Mouse (Mus musculus) v-Abl transformed pro-B cells (cell line): ENCODE data around the gene Mbnl1.

Experiments used
- in situ Hi-C, 2 experiments: fragments of 400-800 bp; cut with MboI; formaldehyde crosslinking; loops; one replicate each; pipeline ENCODE4 v1.15.1; 2025; ENCODE audit not compliant: unreplicated experiment in 2 of 2

Gene Mbnl1

DNA sequence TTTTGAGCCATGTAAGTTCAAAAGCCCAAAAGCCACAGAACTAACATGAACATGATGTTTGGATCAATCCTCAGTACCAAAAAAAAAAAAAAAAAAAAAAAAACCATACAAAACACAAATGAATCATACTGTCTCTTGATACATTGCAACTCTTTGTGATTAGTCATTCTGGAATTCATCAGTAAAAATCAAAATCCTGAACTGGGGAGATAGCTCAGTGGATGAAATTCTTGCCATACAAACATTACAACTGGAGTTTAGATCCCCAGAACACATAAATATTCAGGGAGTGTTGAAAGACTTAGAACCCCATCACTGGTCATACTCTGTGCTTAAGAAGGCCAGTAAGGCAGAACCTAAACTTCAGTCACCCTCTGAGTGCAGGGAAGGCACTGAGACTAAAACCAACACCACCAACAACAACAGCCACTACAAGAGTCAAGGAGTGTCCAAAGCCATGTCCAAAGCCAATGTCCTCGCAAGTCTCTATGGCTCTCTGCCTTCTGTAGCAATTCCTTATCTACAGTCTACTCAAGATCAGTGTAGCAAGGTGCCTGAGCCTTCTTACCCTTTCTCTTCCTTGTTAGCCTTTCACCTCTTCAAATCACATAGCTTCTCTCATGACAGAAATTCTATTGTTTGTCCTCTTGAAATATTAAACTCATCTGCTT, 160.3 kb downstream of the Mbnl1 start:
- in situ Hi-C loops: no loop called here

DNA sequence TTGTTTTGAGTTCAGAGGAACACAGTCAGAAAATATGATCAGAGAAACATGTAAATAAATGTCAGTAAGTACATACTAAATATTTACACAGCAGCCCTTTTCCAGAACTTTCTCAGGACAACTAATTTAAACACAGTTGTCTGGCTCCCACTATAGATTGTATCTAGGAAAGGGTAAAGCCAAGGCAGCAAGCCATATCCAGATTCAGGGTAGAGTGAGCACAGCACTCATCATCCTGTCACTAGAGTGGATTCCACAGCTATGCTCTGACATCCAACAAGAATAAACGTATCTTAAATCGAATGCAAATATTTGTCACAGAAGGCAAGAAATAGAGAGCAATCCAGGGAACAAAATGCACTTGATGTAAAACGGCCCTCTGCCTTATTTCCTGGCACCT, 165.9 kb downstream of the Mbnl1 start:
- in situ Hi-C loops: no loop called here

DNA sequence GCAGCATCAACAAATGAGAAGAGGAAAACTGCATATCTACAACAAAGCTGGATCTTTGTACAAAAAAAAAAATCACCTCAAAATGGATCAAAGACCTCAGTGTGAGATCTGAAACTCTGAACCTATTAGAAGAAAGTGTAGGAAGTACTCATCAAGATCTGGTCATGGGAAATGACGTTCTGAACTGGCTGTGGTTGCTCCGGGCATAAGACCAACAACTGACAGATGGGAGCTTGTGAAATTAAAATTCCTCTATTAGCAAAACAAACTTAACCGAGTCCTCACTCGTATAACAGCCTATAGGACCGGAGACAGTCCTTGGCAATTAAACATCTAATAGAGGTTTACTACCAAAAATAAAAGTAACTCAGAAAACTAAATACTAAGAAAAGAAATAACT, 166.5 kb downstream of the Mbnl1 start:
- in situ Hi-C loops: no loop called here

DNA sequence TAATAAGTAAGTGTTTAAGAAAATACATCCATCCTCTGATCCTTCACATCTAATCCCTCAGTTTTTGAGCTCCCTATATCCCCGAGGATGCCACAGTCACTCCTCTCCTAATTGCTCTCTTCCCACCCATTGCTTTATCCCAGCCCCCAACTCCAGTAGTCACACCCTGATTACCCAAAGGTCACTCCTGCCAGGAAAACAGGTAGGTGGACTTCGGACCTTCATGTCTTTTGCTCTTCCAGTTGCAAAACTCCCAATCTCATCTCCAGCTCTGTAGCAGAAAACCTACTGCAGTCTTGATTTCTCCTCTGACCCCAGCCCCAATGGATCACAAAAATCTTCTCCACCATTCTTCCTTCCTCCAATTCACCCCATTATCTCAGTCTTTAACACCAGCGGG, 169.6 kb downstream of the Mbnl1 start:
- in situ Hi-C loops: no loop called here

DNA sequence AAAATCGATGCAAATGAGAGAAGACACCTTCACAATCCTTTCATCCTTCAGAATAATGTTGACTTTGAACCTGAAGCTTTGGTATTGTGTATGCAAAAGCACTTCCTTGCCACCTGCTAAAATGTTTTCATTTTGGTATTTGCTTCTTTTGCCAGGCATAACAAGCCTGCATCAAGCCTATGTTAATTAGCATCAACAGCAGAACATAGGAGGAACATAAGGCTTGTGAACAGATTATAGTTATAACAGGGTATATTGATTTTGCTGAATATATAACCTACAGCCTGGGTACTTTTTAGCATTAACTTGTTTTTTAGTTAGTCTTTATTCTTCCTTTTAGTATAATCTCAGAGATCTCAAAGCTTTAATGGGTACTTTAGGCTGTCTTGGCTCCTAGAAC, 172.9 kb downstream of the Mbnl1 start:
- in situ Hi-C loops: no loop called here

DNA sequence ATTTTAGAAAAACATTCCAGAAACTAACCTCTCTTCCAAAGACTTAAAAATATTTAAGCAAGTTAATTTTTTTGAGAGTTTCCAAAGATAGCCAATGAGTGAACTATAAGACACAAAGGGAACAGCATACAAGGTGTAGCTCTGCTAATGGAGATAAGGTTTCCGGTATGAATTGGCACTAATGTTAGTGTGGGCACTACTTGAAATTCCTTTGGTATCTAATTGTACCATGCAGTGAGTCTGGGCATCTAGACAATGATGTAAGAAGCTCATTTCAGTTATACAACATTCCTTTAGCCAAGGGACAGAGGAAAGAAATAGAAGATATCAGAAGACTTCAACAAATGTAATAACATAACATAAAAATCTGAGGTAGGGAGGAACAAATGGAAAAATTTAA, 175.7 kb downstream of the Mbnl1 start:
- in situ Hi-C loops: no loop called here

GRCm38 (mm10) chr3:60660762-60661161, 188.1 kb downstream of the Mbnl1 start:
- in situ Hi-C loops: no loop called here
